16 mouse cellular contexts compared by ENCODE assay signal in genomic region chr13:41883665-41884291, GRCm38 (mm10). TPM values are rescaled to one million over a fixed set of nuclear protein-coding genes. Genes with fewer than 3 reads are reported as not detected.
DNase-seq lines count a peak whose midpoint lies in the region; ATAC-seq and TF ChIP-seq lines count a peak whose summit lies in the region.
"Had no signal": no experiment of that assay in that cellular context is flagged by ENCODE, and none has a peak within 500 bp of the region (broad histone marks: within the 10 kb centered on the region; RNA-seq: fewer than 3 reads in every experiment).

No protein-coding gene starts in this region.

- 35% methylated on average over 4 of the region's 4 CpGs for WGBS in liver, embryonic 14.5 days (ENCODE audit: insufficient replicate concordance)
- 51% methylated on average over 4 of the region's 4 CpGs for WGBS in liver, embryonic 11.5 days

- H3K4me3 ChIP-seq in liver, embryonic 14.5 days (ENCODE audit: insufficient read depth in 1 of 2, low read depth in 2 of 2, low read length in 2 of 2): no peak overlapping the region
- no peak overlapping the region for H3K4me3 ChIP-seq in liver, embryonic 11.5 days (ENCODE audit: low read depth, low read length)
- H3K4me3 ChIP-seq in brown adipose tissue, adult 24 weeks (ENCODE audit: insufficient read depth, low read depth, low read length): no peak overlapping the region
- H3K4me3 ChIP-seq: embryonic facial prominence, embryonic 10.5 days; gastrocnemius, adult 2 months; neural tube, embryonic 12.5 days had no signal

- no peaks in the 10 kb centered on the region for H3K9me3 ChIP-seq in liver, embryonic 14.5 days (ENCODE audit: control insufficient read depth, low read length)
- no peaks in the 10 kb centered on the region for H3K9me3 ChIP-seq in liver, embryonic 11.5 days (ENCODE audit: control insufficient read depth, low read length)
- H3K9me3 ChIP-seq: embryonic facial prominence, embryonic 10.5 days; neural tube, embryonic 12.5 days had no signal

- H3K27me3 ChIP-seq in liver, embryonic 14.5 days (ENCODE audit: control insufficient read depth, insufficient read depth, low read length): no peaks in the 10 kb centered on the region
- H3K27me3 ChIP-seq in liver, embryonic 11.5 days (replicated peaks; ENCODE audit: control insufficient read depth, insufficient read depth, low read length): no peaks in the 10 kb centered on the region
- H3K27me3 ChIP-seq: neural tube, embryonic 12.5 days had no signal

- no peak overlapping the region for H3K27ac ChIP-seq in liver, embryonic 14.5 days
- no peak overlapping the region for H3K27ac ChIP-seq in liver, embryonic 11.5 days (ENCODE audit: low read depth, low read length)
- peak overlapping the region; percentile 63 for H3K27ac ChIP-seq in brown adipose tissue, adult 24 weeks (replicated peaks; ENCODE audit: low read depth, low read length)
- H3K27ac ChIP-seq: embryonic facial prominence, embryonic 10.5 days; gastrocnemius, adult 2 months; neural tube, embryonic 12.5 days had no signal

- H3K4me2 ChIP-seq in liver, embryonic 14.5 days (ENCODE audit: low read depth): no peak overlapping the region
- H3K4me2 ChIP-seq in liver, embryonic 11.5 days: no peak overlapping the region
- H3K4me2 ChIP-seq: neural tube, embryonic 12.5 days had no signal

- no peak for TF ChIP-seq EP300 in liver, embryonic 14.5 days (IDR thresholded peaks at IDR 0.05; ENCODE audit: low read depth)

- H3K9ac ChIP-seq in liver, embryonic 14.5 days (replicated peaks): no peak overlapping the region
- H3K9ac ChIP-seq in liver, embryonic 11.5 days (ENCODE audit: low read depth, low read length): no peak overlapping the region
- H3K9ac ChIP-seq: neural tube, embryonic 12.5 days had no signal

- ATAC-seq in liver, embryonic 14.5 days (ENCODE audit: insufficient read depth): no peak
- ATAC-seq in liver, embryonic 11.5 days (replicated peaks; ENCODE audit: low FRiP score): no peak
- peak; percentile 90 for ATAC-seq in monocyte, adult 5-6 weeks (replicated peaks; ENCODE audit: insufficient number of reproducible peaks, low FRiP score, low TSS enrichment, poor library complexity, severe bottlenecking)
- ATAC-seq: inflammation-experienced regulatory T-cells, adult 6 months had no signal

- H3K36me3 ChIP-seq in liver, embryonic 14.5 days (replicated peaks; ENCODE audit: control insufficient read depth, insufficient read depth, low read depth): no peaks in the 10 kb centered on the region
- H3K36me3 ChIP-seq in liver, embryonic 11.5 days (ENCODE audit: control insufficient read depth, insufficient read depth, low read length): no peaks in the 10 kb centered on the region
- H3K36me3 ChIP-seq: embryonic facial prominence, embryonic 10.5 days; neural tube, embryonic 12.5 days had no signal

- peak; percentile 12 to 20 for DNase-seq in frontal cortex, postnatal 10 days (ENCODE audit: low spot score in 2 of 2)
- no peak for DNase-seq in frontal cortex, postnatal 14 days (ENCODE audit: low spot score in 2 of 2)
- peak in 2 of 3 experiments; percentile 2 to 7 for DNase-seq in liver, embryonic 14.5 days (ENCODE audit: low read depth in 3 of 3, low spot score in 3 of 3)
- DNase-seq in liver, embryonic 11.5 days (ENCODE audit: low spot score): no peak
- no peak for DNase-seq in kidney, adult 8-10 months
- DNase-seq in gastrocnemius, adult 8-10 months (ENCODE audit: low spot score in 2 of 2): no peak
- DNase-seq: cerebellum, adult 9-10 months; gastrocnemius, adult 2 months; kidney, postnatal 14 days; midbrain, embryonic 14.5 days; thymus, postnatal 25 days had no signal

- TF ChIP-seq CTCF in liver, embryonic 14.5 days (IDR thresholded peaks at IDR 0.05; ENCODE audit: low read depth): no peak

- no peaks in the 10 kb centered on the region for H3K4me1 ChIP-seq in liver, embryonic 14.5 days (replicated peaks; ENCODE audit: control insufficient read depth in 2 of 2, insufficient read depth in 2 of 2, low read length in 1 of 2)
- no peaks in the 10 kb centered on the region for H3K4me1 ChIP-seq in liver, embryonic 11.5 days (replicated peaks; ENCODE audit: control insufficient read depth, insufficient read depth, low read length)
- H3K4me1 ChIP-seq in brown adipose tissue, adult 24 weeks (ENCODE audit: control insufficient read depth, insufficient read depth, insufficient read length, low read length): 0 out of 2 replicates have a peak, but pooled peaks cover 2% of the 10 kb centered on the region
- H3K4me1 ChIP-seq: embryonic facial prominence, embryonic 10.5 days; neural tube, embryonic 12.5 days had no signal

RNA-seq across cellular contexts. Expression of gene Adtrp, which starts 36.3 kb away (rescaled TPM):
- polyA plus RNA-seq in liver, embryonic 14.5 days (2012; rRNA removed): 0.35 and 0.36 TPM in 2 replicates
- polyA plus RNA-seq in liver, embryonic 14.5 days (2014; fragmentation: Nextera tagmentation; extraction: Ambion mirVana): 0.50 and 0.73 TPM in 2 replicates
- 0.32 and 0.89 TPM in 2 replicates for polyA plus RNA-seq in liver, embryonic 11.5 days (2014; fragmentation: Nextera tagmentation; extraction: Ambion mirVana)
- 103 and 115 TPM in 2 replicates for polyA plus RNA-seq in brown adipose tissue, adult 24 weeks (2012; ENCODE audit: insufficient read depth, insufficient read length, missing spikeins)
- total RNA-seq in monocyte, adult 5-6 weeks (2017): 0.49 to 7.5 TPM in 2 of 3 replicates, not detected in the other
- total RNA-seq in gastrocnemius, adult 8-10 months (2022): under 1 TPM in 1 of 4 experiments, not detected in 3; 0.46 TPM
- total RNA-seq: gastrocnemius, adult 2 months had no signal
- polyA plus RNA-seq: embryonic facial prominence, embryonic 10.5 days; inflammation-experienced regulatory T-cells, adult 6 months; midbrain, embryonic 14.5 days had no signal

Comparison
In these comparisons a context has a peak if more than half of its experiments do, and no peak if none do; other contexts are left out.
1. DNase-seq: peak in frontal cortex, postnatal 10 days (2 of 2) and liver, embryonic 14.5 days (2 of 3); none in frontal cortex, postnatal 14 days (0 of 2), liver, embryonic 11.5 days (single experiment), kidney, adult 8-10 months (0 of 2) and gastrocnemius, adult 8-10 months (0 of 2).
2. RNA of gene Adtrp, which starts 36.3 kb away (polyA plus RNA-seq): 103 to 115 TPM in brown adipose tissue, adult 24 weeks; 0.32 to 0.89 TPM in liver, embryonic 11.5 days and 0.35 to 0.73 TPM in liver, embryonic 14.5 days; every median in the first group is over 10 times any median in the second.